Mouse (Mus musculus): ENCODE data around the gene Lrp11.
A peak's percentile ranks its signal among the peaks of the same experiment; 100 is the strongest.
"Not testable (repeated sequence)": the region's sequence is repeated elsewhere in the genome, so short reads cannot be mapped to it uniquely, and the experiment has no call there.

Gene Lrp11

GRCm38 (mm10) chr10:7589592-7590233, at the start of gene Lrp11:
Lrp11 (plus strand) TSS chr10:7589800.
- peak; percentile 93 to 94 for DNase-seq

GRCm38 (mm10) chr10:7578002-7578401, 11.6 kb upstream of the Lrp11 start:
- peak in 1 of 2 experiments; percentile 51 for DNase-seq

- no peak for DNase-seq
Measured at GRCm38 (mm10) chr10:7581401-7581800, 8.2 kb upstream of the Lrp11 start.

- no peak for DNase-seq
Measured at GRCm38 (mm10) chr10:7582157-7582890, 7.3 kb upstream of the Lrp11 start.

GRCm38 (mm10) chr10:7582891-7583557, 6.6 kb upstream of the Lrp11 start:
- DNase-seq: no peak

GRCm38 (mm10) chr10:7586771-7587170, 2.8 kb upstream of the Lrp11 start:
- DNase-seq: no peak

GRCm38 (mm10) chr10:7590234-7590689, 662 bp downstream of the Lrp11 start:
- no peak for DNase-seq

GRCm38 (mm10) chr10:7590792-7591191, 1.2 kb downstream of the Lrp11 start:
- no peak for DNase-seq

- no peak for DNase-seq
Measured at GRCm38 (mm10) chr10:7594797-7595196, 5.2 kb downstream of the Lrp11 start.

GRCm38 (mm10) chr10:7596251-7596650, 6.7 kb downstream of the Lrp11 start:
- no peak for DNase-seq

- DNase-seq: no peak
Measured at GRCm38 (mm10) chr10:7598177-7598576, 8.6 kb downstream of the Lrp11 start.

GRCm38 (mm10) chr10:7600647-7601046, 11.0 kb downstream of the Lrp11 start:
- peak; percentile 67 to 81 for DNase-seq

- DNase-seq: no peak
Measured at GRCm38 (mm10) chr10:7605168-7605567, 15.6 kb downstream of the Lrp11 start.

- DNase-seq: no peak
Measured at GRCm38 (mm10) chr10:7606437-7606836, 16.8 kb downstream of the Lrp11 start.

- no peak for DNase-seq
Measured at GRCm38 (mm10) chr10:7608611-7609010, 19.0 kb downstream of the Lrp11 start.

- DNase-seq: no peak
Measured at GRCm38 (mm10) chr10:7611647-7612046, 22.0 kb downstream of the Lrp11 start.

GRCm38 (mm10) chr10:7612210-7612609, 22.6 kb downstream of the Lrp11 start:
- not testable (repeated sequence) for DNase-seq

- DNase-seq: no peak
Measured at GRCm38 (mm10) chr10:7614834-7615233, 25.2 kb downstream of the Lrp11 start.

- DNase-seq: not testable (repeated sequence)
Measured at GRCm38 (mm10) chr10:7617146-7617545, 27.5 kb downstream of the Lrp11 start.

- DNase-seq: not testable (repeated sequence)
Measured at GRCm38 (mm10) chr10:7617556-7617955, 28.0 kb downstream of the Lrp11 start.

- no peak for DNase-seq
Measured at GRCm38 (mm10) chr10:7619821-7620241, 30.2 kb downstream of the Lrp11 start.

- DNase-seq: no peak
Measured at GRCm38 (mm10) chr10:7620723-7621122, 31.1 kb downstream of the Lrp11 start.

GRCm38 (mm10) chr10:7622378-7622777, 32.8 kb downstream of the Lrp11 start:
- DNase-seq: no peak
